Mouse (Mus musculus) ES-Bruce4 (cell line): Measurements from ENCODE around the gene Avpr2.

Source experiments
- CTCF ChIP-seq: IDR thresholded peaks from one replicate; pipeline ENCODE4 v1.8.1; 2011; ENCODE audit warnings: low read depth, low read length
- POLR2A ChIP-seq: IDR thresholded peaks from one replicate; pipeline ENCODE4 v1.8.1; 2011; ENCODE audit warnings: low read length; ENCODE audit not compliant: insufficient read depth

- TF ChIP-seq POLR2A, result no peak
- TF ChIP-seq CTCF, result no peak
These were observed 16.0 kb upstream of the Avpr2 start for GRCm38 (mm10) chrX:73875881-73876280.
